Mouse (Mus musculus) 3T3-L1 (cell line): ENCODE measurements around the gene Morc3.
A peak's percentile ranks its signal among the peaks of the same experiment; 100 is the strongest.

Experiments
- DNase-seq: peaks from one replicate; pipeline ENCODE4 v3.0.0-alpha.2; 2015; ENCODE audit warnings: low read depth, low spot score

The Morc3 gene

DNA sequence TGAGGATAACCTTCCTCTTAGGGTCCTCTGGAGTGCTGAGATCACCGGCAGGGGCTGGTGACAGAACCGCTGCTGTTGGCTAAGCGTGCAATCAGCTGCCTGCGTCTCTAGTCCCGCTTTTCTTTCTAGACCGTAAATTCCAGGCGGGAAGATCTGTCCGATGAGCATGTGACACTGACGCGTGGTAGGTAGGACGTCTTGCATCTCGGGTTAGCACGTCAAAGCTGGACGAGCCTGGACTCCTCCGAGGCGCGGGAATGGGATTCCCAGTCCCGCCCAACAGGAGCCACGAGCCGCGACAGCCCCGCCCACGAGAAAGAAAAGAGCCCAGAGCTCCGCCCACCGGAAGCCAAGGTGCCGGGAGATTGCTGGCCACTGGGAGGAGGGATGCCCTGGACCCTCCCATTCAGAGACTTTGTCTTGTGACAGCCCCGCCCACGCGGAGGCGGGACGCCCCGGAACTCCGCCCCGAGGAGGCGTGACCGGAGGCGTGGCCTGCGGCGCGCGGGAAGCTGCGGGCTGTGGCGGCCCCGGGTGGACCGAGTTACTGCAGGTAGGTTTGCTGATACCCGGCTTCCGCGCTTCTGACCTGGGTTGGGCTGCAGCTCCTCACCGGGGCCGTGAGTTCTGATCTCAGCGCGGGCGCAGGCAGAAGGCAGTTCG lies 51.6 kb downstream of the Morc3 start, which contains the start of gene Chaf1b:
Chaf1b (plus strand) TSS at position 479 of the 663 bp plus-strand sequence.
- peak; percentile 99 for DNase-seq

DNA sequence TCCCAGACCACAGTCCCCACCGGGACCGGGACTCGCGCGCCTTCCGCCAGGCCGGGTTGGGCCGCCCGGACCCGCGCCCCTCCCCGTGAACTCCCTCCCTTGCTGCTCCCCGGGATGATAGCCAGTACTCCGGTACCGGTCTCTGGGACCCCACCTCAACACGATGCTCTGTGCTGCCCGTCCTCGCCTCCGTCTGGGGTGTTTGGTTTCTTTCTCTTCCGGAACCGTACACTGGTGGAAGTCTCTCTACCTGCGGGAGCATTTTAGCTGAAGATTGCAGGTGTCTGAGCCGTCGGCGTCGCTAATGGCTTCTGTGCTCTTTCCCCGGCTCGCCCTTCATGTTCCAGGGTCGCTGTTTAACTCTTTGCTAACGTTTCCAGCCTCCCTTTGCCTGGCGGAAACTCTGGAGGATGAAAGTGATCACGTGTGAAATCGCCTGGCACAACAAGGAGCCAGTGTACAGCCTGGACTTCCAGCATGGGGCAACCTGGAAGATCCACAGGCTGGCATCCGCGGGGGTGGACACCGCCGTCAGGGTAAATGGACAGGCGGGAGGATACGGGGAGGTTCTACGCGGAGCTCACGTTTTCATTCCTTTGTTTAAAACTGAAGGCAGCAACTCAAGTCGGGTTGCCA lies 52.3 kb downstream of the Morc3 start:
- peak; percentile 62 for DNase-seq

DNA sequence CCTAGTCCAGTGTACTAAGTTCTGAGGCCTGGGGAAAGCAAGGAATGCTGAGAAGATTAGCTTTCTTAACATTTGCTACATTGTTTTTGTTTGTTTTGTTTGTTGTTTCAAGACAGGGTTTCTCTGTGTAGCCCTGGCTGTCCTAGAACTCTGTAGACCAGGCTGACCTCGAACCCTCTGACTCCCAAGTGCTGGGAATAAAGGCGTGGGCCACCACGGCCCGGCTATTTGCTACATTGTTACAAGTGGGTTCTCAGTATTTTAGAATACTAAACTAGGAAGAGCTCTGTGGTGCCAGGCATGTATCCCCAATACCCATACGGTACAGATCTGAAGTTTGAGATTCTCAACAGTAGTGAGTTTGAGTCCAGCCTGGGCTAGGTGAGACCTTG lies 52.8 kb downstream of the Morc3 start:
- peak; percentile 10 for DNase-seq

GRCm38 (mm10) chr16:93888481-93888880 lies 56.6 kb downstream of the Morc3 start:
- no peak for DNase-seq

- DNase-seq: peak; percentile 27
Observed at GRCm38 (mm10) chr16:93890948-93891604, 59.2 kb downstream of the Morc3 start.

DNA sequence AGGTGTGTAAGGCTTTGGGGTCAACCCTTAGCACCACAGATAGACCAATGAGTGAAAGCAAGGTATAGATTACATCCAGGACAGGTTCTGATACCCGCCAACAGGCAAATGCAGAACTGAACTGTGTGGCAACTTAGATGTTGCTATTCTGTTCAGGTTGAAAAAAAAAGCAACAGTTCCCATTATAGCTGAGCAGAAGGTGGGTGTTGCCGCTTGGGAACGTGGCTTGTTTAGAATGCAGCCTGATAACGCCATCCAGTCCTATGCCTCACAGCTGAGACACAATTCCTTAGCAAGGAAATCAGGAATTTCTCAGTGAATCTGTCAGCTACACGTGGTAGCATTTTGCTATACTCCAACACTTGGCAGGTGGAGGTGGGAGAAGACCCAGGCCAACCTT lies 61.4 kb downstream of the Morc3 start:
- DNase-seq: no peak

DNA sequence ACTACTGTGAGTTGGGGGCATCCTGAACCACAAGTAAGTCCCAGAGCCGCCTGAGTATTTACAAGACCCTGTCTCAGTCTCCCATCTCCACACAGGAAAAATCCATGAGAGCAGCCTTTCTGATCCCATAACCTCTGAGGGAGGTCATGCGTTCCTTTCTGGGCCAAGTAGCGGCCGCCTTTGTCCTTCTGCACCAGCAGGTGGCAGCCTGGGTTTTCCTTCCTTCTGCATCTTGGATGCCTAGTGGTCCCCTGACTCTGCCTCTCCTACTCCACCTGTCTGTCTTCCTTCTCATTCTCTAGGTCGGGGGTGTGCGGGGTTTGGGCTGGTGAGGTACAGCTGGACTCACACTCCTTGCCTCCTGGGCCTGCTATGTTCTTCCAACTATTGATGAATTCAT lies 71.1 kb downstream of the Morc3 start:
- peak; percentile 51 for DNase-seq

DNA sequence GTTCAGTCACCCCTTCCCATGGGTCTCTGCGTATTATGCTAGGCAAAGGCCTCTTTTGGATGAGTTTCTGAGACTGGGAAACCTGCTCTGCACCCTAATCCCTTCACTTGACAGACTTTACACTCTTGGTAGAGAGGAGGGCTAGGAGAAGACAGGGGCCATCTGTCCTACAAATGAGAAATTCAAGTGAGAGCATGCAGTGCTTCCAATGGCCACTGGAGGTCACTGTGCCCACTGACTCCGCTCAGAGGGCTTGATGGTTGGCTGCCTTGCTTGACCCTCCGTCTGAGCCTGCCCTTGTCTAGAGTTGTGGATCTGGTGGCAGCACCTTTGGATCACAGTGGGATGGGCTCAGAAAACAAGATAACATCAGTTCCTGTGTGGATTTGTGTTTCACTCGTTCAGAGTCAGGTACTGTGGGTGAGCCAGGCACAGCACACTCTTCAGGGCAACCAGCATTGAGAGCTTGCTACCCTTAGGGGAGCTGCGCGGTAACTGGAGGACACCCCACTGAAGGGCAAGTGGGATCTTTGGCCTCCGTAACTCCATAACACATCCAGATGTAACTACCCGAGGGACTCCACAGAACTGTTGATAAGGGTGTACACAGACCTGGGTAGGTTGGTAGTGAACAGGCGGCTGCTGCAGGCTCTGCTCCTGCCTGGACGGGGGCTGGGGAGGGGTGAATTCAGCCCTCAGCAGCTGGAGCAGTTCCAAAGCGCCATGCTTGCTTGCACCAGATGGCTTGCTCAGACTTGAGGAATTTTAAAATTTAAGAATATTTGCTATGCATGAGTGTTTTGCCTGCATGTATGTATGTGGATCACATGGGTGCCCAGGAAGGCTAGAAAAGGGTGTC lies 74.5 kb downstream of the Morc3 start:
- DNase-seq: peak; percentile 83

GRCm38 (mm10) chr16:93907761-93908160 lies 75.8 kb downstream of the Morc3 start:
- DNase-seq: no peak

GRCm38 (mm10) chr16:93908196-93908595 lies 76.3 kb downstream of the Morc3 start:
- DNase-seq: no peak

- no peak for DNase-seq
Observed at GRCm38 (mm10) chr16:93909936-93910335, 78.0 kb downstream of the Morc3 start.

GRCm38 (mm10) chr16:93910735-93911665 lies 79.1 kb downstream of the Morc3 start:
- no peak for DNase-seq

DNA sequence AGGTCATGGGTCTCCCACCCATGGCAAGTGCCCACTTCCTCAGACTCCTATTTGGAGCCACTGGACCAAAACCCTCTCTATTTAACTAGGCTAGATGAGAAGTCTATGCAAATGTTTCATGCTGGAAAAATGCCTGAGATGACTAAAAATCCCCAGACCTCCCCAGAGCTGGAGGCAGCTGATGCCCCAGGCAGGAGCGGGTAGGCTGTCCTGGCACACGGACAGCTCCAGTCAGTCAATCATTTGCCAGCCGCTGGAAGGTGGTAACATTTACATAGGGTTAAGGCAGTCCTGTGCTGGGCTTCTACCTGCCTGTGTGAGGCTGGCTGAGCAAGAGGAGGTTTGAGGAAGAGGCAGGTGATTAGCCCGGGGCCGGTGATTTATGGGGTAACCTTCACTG lies 80.2 kb downstream of the Morc3 start:
- DNase-seq: peak; percentile 97

DNA sequence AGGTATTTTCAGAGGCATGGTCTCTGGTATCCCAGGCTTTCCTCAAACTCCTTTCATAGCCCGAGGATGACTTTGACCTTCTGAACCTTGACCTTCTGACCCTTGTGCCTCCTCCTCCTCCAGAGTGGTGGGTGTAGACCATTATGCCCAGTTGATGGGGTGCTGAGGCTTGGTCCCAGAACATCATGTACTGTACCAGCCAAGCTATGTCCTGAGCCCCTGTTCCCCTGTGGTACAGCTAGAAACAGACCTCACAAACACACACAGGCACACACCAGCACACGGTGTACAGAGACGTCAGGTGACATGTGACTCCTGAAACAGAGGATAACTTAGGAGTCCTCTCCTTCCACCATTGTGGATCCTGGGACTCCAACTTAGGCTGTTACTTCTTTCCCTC lies 80.9 kb downstream of the Morc3 start:
- DNase-seq: peak; percentile 30

DNA sequence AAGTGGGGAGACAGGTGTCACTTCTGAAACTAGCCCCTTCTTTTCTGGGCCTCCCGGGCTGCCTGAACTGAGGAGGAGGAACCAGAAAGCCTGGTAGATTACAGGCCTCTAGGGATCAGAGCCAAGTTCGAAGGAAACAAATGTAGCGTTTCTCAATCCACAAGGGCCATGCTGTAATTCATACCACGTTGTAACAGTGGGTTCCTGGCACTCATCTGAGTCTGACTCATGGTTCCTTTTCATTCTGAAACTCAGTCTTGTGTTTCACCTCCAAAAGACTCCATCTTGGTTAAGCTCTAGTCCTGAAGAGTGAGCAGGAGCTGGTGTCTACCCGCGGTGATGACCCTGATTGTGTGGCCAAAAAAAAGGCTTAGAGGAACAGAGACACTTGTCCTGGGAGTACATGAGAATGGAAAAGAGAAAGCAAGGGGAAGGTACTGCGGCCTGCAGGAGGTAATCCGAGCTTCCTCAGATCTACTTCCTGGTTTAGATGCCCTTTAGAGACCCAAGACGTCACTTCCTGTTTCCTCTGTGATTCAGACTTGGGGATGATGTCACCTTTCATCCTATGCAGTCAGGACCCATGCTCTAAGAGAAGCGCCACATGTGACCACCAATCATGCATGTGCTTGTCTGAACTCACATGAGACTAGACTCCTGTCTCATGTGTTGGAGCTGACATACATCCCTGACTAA lies 82.1 kb downstream of the Morc3 start:
- DNase-seq: peak; percentile 98

GRCm38 (mm10) chr16:93915338-93915849 lies 83.5 kb downstream of the Morc3 start:
- DNase-seq: peak; percentile 83

DNA sequence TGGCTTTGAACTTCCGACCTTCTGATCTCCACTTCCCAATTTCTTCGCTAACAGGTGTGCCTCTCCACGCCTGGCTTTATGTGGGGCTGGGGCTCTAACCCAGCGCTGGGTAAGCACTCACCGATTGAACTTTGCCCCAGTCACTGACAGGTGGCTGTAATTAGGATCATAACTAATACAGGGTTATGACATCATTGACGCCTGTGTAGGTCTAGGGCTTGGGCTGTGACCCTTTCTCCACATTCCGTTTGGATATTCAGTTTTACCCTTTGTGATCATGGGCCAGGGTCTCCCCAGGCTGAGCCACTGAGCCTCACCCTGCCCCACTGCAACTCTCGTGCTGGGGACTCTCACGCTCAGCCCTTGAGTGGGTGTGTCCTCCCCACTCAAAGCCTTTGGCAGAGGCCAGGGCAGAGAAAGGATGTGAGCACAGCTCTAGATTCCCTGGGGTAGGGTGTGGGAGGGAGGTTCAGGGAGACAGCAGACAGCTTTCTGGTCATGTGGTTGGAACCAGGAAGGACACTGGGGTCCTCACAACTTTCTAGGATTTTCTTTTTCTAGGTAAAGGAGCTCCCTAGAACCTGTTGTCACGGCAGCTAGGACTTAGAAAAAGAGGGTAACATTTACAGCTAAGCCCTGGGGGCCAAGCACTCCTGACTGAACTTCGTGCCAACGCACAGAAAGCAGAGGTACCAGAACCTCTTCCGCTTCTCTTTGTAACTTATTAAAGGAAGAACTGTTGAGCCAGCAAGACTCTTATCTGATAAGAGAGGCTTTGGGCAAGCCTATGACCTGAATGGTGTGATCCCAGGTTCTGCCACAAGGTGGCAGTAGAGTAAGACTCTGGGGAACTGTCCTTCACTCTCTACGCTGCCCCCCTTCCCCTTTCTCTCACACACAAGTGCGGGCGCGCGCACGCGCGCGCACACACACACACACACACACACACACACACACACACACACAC lies 86.1 kb downstream of the Morc3 start:
- peak; percentile 96 for DNase-seq

- DNase-seq: no peak
Observed at GRCm38 (mm10) chr16:93918679-93919060, 86.7 kb downstream of the Morc3 start.

GRCm38 (mm10) chr16:93919189-93919588 lies 87.3 kb downstream of the Morc3 start:
- DNase-seq: no peak
